Mouse (Mus musculus): Measurements from ENCODE around the gene Scarb2. TPM values are rescaled to one million over a fixed set of nuclear protein-coding genes. Genes with fewer than 3 reads are reported as not detected.
A peak's percentile ranks its signal among the peaks of the same experiment; 100 is the strongest.

Gene Scarb2
- polyA plus RNA-seq, 1 experiment from 2014 or later: 18.7 TPM

- no peaks in the 10 kb centered on the region for H3K9me3 ChIP-seq (replicated peaks; ENCODE audit: control insufficient read depth, low read length)
- H3K36me3 ChIP-seq (ENCODE audit: control insufficient read depth, insufficient read depth): peaks cover 15% of the 10 kb centered on the region
- peaks cover 5% of the 10 kb centered on the region; the same call in 1 of the 2 replicates for H3K4me1 ChIP-seq (ENCODE audit: control insufficient read depth, insufficient read depth, low read length)
- H3K27ac ChIP-seq (ENCODE audit: low read length): no peak overlapping the region
- H3K27me3 ChIP-seq (ENCODE audit: control insufficient read depth, insufficient read depth, low read length): no peaks in the 10 kb centered on the region
- ATAC-seq (replicated peaks; ENCODE audit: extremely low read depth, insufficient read depth, low FRiP score): no peak
- no peak overlapping the region for H3K9ac ChIP-seq (ENCODE audit: low read length)
- H3K4me3 ChIP-seq (ENCODE audit: low read length): no peak overlapping the region
- WGBS: 50% methylated on average over 7 of the region's 7 CpGs
- H3K4me2 ChIP-seq (ENCODE audit: low read depth, low read length): no peak overlapping the region
Measured at GRCm38 (mm10) chr5:92411461-92412140, 95.0 kb downstream of the Scarb2 start.

- no peaks in the 10 kb centered on the region for H3K9me3 ChIP-seq (replicated peaks; ENCODE audit: control insufficient read depth, low read length)
- no peak overlapping the region for H3K4me3 ChIP-seq (ENCODE audit: low read length)
- peaks cover 5% of the 10 kb centered on the region; the same call in 1 of the 2 replicates for H3K4me1 ChIP-seq (ENCODE audit: control insufficient read depth, insufficient read depth, low read length)
- no peak overlapping the region for H3K27ac ChIP-seq (ENCODE audit: low read length)
- no peak overlapping the region for H3K4me2 ChIP-seq (ENCODE audit: low read depth, low read length)
- no peak overlapping the region for H3K9ac ChIP-seq (ENCODE audit: low read length)
- ATAC-seq (replicated peaks; ENCODE audit: extremely low read depth, insufficient read depth, low FRiP score): no peak
- peaks cover 10% of the 10 kb centered on the region for H3K36me3 ChIP-seq (ENCODE audit: control insufficient read depth, insufficient read depth)
- H3K27me3 ChIP-seq (ENCODE audit: control insufficient read depth, insufficient read depth, low read length): no peaks in the 10 kb centered on the region
- WGBS: 87% methylated on average over 5 of the region's 5 CpGs
Measured at GRCm38 (mm10) chr5:92410486-92410885, 96.1 kb downstream of the Scarb2 start.

GRCm38 (mm10) chr5:92409361-92410155 is 97.1 kb downstream of the Scarb2 start:
- no peak overlapping the region for H3K27ac ChIP-seq (ENCODE audit: low read length)
- no peak overlapping the region for H3K9ac ChIP-seq (ENCODE audit: low read length)
- no peak overlapping the region for H3K4me3 ChIP-seq (ENCODE audit: low read length)
- H3K36me3 ChIP-seq (ENCODE audit: control insufficient read depth, insufficient read depth): peaks cover 7% of the 10 kb centered on the region
- peaks cover 5% of the 10 kb centered on the region; the same call in 1 of the 2 replicates for H3K4me1 ChIP-seq (ENCODE audit: control insufficient read depth, insufficient read depth, low read length)
- H3K9me3 ChIP-seq (replicated peaks; ENCODE audit: control insufficient read depth, low read length): no peaks in the 10 kb centered on the region
- WGBS: 62% methylated on average over 9 of the region's 9 CpGs
- H3K4me2 ChIP-seq (ENCODE audit: low read depth, low read length): no peak overlapping the region
- no peak for ATAC-seq (replicated peaks; ENCODE audit: extremely low read depth, insufficient read depth, low FRiP score)
- no peaks in the 10 kb centered on the region for H3K27me3 ChIP-seq (ENCODE audit: control insufficient read depth, insufficient read depth, low read length)

- Histone ChIP-seq H3K4me1 (ENCODE audit: control insufficient read depth, insufficient read depth, low read length) (no peaks in the 10 kb centered on the region), H3K27me3 (ENCODE audit: control insufficient read depth, insufficient read depth, low read length) (no peaks in the 10 kb centered on the region), H3K4me2 (ENCODE audit: low read depth, low read length) (no peak overlapping the region), H3K4me3 (ENCODE audit: low read length) (no peak overlapping the region), H3K36me3 (ENCODE audit: control insufficient read depth, insufficient read depth) (no peaks in the 10 kb centered on the region), H3K9me3 (replicated peaks; ENCODE audit: control insufficient read depth, low read length) (no peaks in the 10 kb centered on the region), H3K27ac (ENCODE audit: low read length) (no peak overlapping the region), H3K9ac (ENCODE audit: low read length) (no peak overlapping the region)
- ATAC-seq (replicated peaks; ENCODE audit: extremely low read depth, insufficient read depth, low FRiP score): no peak
- WGBS: 55% methylated on average over 2 of the region's 2 CpGs
Measured at GRCm38 (mm10) chr5:92404400-92404678, 102.3 kb downstream of the Scarb2 start.

- Histone ChIP-seq H3K4me1 (ENCODE audit: control insufficient read depth, insufficient read depth, low read length) (0 out of 2 replicates have a peak, but pooled peaks cover 4% of the 10 kb centered on the region), H3K36me3 (ENCODE audit: control insufficient read depth, insufficient read depth) (no peaks in the 10 kb centered on the region), H3K4me2 (ENCODE audit: low read depth, low read length) (no peak overlapping the region), H3K27ac (ENCODE audit: low read length) (no peak overlapping the region), H3K4me3 (ENCODE audit: low read length) (no peak overlapping the region), H3K9ac (ENCODE audit: low read length) (no peak overlapping the region), H3K27me3 (ENCODE audit: control insufficient read depth, insufficient read depth, low read length) (no peaks in the 10 kb centered on the region), H3K9me3 (replicated peaks; ENCODE audit: control insufficient read depth, low read length) (no peaks in the 10 kb centered on the region)
- no peak for ATAC-seq (replicated peaks; ENCODE audit: extremely low read depth, insufficient read depth, low FRiP score)
- 71% methylated on average over 10 of the region's 10 CpGs for WGBS
Measured at GRCm38 (mm10) chr5:92403562-92404399, 102.9 kb downstream of the Scarb2 start.

- no peaks in the 10 kb centered on the region for H3K27me3 ChIP-seq (ENCODE audit: control insufficient read depth, insufficient read depth, low read length)
- no peaks in the 10 kb centered on the region for H3K36me3 ChIP-seq (ENCODE audit: control insufficient read depth, insufficient read depth)
- no peak overlapping the region for H3K27ac ChIP-seq (ENCODE audit: low read length)
- no peak overlapping the region for H3K4me3 ChIP-seq (ENCODE audit: low read length)
- ATAC-seq (replicated peaks; ENCODE audit: extremely low read depth, insufficient read depth, low FRiP score): no peak
- H3K9ac ChIP-seq (ENCODE audit: low read length): no peak overlapping the region
- no peaks in the 10 kb centered on the region for H3K9me3 ChIP-seq (replicated peaks; ENCODE audit: control insufficient read depth, low read length)
- 63% methylated on average over 9 of the region's 9 CpGs for WGBS
- H3K4me1 ChIP-seq (ENCODE audit: control insufficient read depth, insufficient read depth, low read length): 0 out of 2 replicates have a peak, but pooled peaks cover 7% of the 10 kb centered on the region
- H3K4me2 ChIP-seq (ENCODE audit: low read depth, low read length): no peak overlapping the region
Measured at GRCm38 (mm10) chr5:92402816-92403215, 103.8 kb downstream of the Scarb2 start.

GRCm38 (mm10) chr5:92398153-92398552 is 108.5 kb downstream of the Scarb2 start:
- Histone ChIP-seq H3K36me3 (ENCODE audit: control insufficient read depth, insufficient read depth) (no peaks in the 10 kb centered on the region), H3K9ac (ENCODE audit: low read length) (no peak overlapping the region), H3K27ac (ENCODE audit: low read length) (no peak overlapping the region)

GRCm38 (mm10) chr5:92396476-92396875 is 110.2 kb downstream of the Scarb2 start:
- Histone ChIP-seq H3K27ac (ENCODE audit: low read length) (no peak overlapping the region), H3K9ac (ENCODE audit: low read length) (no peak overlapping the region), H3K36me3 (ENCODE audit: control insufficient read depth, insufficient read depth) (no peaks in the 10 kb centered on the region), H3K4me1 (ENCODE audit: control insufficient read depth, insufficient read depth, low read length) (peaks cover 15% of the 10 kb centered on the region), H3K4me3 (ENCODE audit: low read length) (no peak overlapping the region), H3K4me2 (ENCODE audit: low read depth, low read length) (no peak overlapping the region), H3K27me3 (ENCODE audit: control insufficient read depth, insufficient read depth, low read length) (peaks cover 2% of the 10 kb centered on the region; the same call in 1 of the 2 replicates), H3K9me3 (replicated peaks; ENCODE audit: control insufficient read depth, low read length) (no peaks in the 10 kb centered on the region)
- 56% methylated on average over 6 of the region's 6 CpGs for WGBS
- no peak for ATAC-seq (replicated peaks; ENCODE audit: extremely low read depth, insufficient read depth, low FRiP score)

More at GRCm38 (mm10) chr5:92398153-92398552, 108.5 kb downstream of the Scarb2 start:
- peaks cover 2% of the 10 kb centered on the region; the same call in 1 of the 2 replicates for H3K27me3 ChIP-seq (ENCODE audit: control insufficient read depth, insufficient read depth, low read length)
- peaks cover 13% of the 10 kb centered on the region for H3K4me1 ChIP-seq (ENCODE audit: control insufficient read depth, insufficient read depth, low read length)
- WGBS: 22% methylated on average over 5 of the region's 5 CpGs
- no peaks in the 10 kb centered on the region for H3K9me3 ChIP-seq (replicated peaks; ENCODE audit: control insufficient read depth, low read length)
- H3K4me2 ChIP-seq (ENCODE audit: low read depth, low read length): no peak overlapping the region
- H3K4me3 ChIP-seq (ENCODE audit: low read length): no peak overlapping the region
- peak; percentile 89 for ATAC-seq (replicated peaks; ENCODE audit: extremely low read depth, insufficient read depth, low FRiP score)

Data from heart, embryonic 16.5 days (tissue).